Mouse (Mus musculus): ENCODE results near the gene Neurod2.
A peak's percentile ranks its signal among the peaks of the same experiment; 100 is the strongest.

Neurod2 gene

GRCm38 (mm10) chr11:98329081-98329959 is at the start of gene Neurod2:
Neurod2 (minus strand) TSS chr11:98329648.
- no peak for DNase-seq

GRCm38 (mm10) chr11:98377787-98378186 is 48.3 kb upstream of the Neurod2 start:
- no peak for DNase-seq

DNA sequence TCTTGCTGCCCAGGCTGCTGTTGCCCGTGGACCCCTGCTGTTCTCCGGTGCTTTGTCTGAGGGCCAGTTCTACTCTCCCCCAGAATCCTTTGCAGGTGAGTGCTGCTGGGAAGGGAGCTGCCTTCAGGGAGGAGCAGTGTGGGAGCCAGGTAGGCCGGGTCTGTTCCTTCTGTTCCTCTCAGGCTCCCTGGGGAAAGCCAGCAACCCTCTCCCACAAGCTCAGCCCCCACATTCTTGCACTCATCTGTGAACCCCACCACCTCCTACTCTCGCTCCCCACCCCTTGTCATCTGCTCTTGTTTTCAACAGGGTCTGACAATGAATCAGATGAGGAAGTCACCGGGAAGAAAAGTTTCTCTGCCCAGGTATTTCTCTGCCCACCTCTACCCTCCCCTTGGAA is 47.3 kb upstream of the Neurod2 start:
- no peak for DNase-seq

- no peak for DNase-seq
These were observed 44.8 kb upstream of the Neurod2 start for GRCm38 (mm10) chr11:98374266-98374665.

DNA sequence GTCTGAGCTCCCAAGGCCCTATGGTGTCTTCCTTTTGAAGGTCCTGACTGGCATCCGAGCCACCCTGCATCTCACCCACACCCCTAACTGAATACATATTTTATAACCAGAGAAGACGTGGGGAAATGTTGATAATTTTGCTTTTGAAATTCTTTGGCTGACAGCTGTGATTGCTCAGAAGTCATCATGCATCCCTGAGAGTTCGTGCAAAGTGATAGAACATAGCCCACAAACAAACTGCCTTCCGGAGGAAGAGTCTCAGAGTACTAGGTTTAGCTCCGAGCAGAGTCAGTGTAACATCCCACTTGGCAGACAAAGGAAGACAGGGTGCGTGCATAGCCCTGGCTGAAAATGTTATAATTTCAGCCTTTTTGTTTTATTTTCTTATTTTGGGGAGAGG is 43.8 kb upstream of the Neurod2 start:
- no peak for DNase-seq

DNA sequence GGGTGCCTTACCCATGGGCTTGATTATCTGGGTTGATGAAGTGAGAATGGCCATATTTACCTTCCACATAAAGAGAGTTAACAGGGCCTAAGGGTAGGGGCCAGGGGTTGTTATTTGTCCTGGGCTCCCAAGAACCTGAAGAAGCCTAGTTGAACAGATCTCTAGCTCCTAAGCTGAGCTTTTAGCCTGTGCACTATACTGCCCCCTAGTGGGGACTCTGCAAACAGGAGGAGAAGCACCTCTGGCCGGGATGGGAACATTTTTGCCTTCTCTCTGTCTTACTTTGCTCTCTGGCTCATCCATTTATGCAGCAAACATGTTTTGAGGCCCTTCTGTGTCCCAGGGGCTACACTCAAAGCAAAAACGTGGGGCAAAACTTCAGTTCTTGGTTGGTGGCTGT is 43.0 kb upstream of the Neurod2 start:
- peak; percentile 83 for DNase-seq

- DNase-seq = no peak
These were observed 42.2 kb upstream of the Neurod2 start for GRCm38 (mm10) chr11:98371556-98372240.

- no peak for DNase-seq
These were observed 41.1 kb upstream of the Neurod2 start for GRCm38 (mm10) chr11:98370588-98370987.

DNA sequence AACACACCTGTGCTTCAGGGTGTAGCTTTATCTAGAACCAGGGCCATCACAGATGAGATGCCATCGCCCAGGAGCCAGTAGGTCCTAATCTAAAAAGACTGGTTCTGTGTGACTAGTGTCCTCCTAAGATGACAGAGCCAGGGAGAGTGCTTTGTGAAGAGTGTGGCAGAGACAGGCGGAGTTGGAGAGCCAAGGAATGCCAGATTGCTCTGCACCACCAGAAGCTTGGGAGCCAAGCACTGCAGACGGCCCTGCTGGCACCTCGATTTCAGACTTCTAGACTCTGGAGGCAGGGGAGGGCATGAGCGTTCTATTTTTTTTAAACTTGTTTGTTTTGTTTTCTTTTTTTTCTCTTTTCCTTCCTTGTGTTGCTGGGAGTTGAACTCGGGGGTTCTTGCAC is 39.9 kb upstream of the Neurod2 start:
- no peak for DNase-seq

DNA sequence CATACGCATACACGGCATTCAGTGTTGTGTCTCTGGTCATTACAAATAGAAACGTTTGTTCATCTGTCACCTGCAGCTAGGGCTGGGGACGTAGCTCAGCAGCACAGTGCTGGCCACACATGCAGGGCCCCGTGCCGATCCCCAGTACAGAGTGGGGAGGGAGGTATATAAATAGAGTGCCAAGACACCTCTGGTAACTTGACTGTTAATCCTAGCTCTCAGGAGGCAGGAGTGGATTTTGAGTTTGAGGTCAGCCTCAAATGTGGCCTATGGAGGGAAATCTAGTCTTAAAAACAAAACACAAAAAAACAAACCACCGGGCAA is 38.4 kb upstream of the Neurod2 start:
- DNase-seq = no peak

- peak; percentile 71 for DNase-seq
These were observed 37.9 kb upstream of the Neurod2 start for GRCm38 (mm10) chr11:98367171-98367862.

DNA sequence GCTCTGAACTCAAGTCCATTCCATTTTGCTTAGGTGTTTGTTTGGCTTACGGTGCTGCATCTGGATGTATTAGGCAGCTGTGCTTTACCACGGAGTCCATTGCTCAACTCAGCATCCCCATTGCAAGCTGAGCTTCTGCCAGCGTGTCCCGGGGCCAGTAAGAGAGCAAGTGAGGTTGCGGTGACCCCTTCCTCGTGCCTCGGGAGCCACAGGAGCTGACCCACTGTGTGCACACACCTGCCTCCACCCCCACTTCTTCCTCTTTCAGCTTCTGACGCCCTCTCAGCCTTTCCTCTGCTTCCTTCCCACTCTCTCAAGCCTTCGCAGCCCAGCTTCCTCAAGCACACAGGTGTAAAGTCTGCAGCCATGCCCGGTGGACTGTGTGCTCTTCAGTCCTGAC is 36.8 kb upstream of the Neurod2 start:
- peak; percentile 38 for DNase-seq

GRCm38 (mm10) chr11:98364410-98364809 is 35.0 kb upstream of the Neurod2 start:
- no peak for DNase-seq

GRCm38 (mm10) chr11:98363817-98364216 is 34.4 kb upstream of the Neurod2 start:
- DNase-seq = no peak

- DNase-seq = no peak
These were observed 31.5 kb upstream of the Neurod2 start for GRCm38 (mm10) chr11:98360866-98361521.

DNA sequence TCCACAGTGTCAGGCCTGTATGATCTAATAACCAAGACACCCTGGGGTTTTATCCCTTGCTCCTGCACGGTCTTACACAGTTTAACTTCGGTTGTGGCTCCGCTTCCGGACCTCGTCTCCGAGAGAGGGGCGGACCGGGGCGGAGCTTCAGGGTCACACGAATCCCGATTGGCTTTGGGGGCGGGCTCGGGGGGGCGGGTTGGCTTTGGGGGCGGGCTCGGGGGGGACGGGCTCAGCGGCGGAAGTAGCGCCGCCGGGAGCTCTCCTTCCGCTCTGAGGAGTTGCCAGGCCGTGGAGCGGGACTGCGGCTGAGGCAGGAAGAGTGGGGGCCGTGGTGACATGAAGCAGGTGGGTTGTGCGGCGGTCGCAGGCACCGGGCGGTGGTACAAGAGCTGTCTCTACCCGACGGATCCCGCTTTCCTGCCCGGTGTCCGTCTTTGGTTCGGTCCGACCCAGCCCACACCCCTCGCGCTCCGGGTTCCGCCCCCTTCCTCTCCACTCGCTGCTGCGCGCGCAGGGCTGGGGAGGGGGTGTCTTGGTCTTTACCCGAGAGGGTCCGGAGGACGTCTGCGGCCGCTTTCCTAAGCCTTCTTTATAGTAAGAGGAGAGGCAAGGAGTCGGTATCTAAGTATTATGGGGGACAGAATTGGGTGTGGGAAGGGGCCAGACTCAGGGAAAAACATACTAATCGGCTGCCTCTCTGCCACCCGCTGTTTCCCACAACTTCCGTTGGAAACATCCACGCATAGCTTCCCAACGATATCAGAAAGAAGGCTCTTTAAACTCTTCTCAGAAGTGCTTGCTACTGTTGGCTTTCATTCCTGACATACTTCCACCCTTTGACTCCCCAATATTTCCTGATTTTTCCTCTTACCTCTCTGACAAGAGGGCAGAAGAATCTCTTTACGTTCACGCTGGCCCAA is 29.0 kb upstream of the Neurod2 start, which contains the start of gene Stard3:
TSS of gene Stard3 (plus strand) at position 208 of the 923 bp plus-strand sequence.
- peak; percentile 97 for DNase-seq

DNA sequence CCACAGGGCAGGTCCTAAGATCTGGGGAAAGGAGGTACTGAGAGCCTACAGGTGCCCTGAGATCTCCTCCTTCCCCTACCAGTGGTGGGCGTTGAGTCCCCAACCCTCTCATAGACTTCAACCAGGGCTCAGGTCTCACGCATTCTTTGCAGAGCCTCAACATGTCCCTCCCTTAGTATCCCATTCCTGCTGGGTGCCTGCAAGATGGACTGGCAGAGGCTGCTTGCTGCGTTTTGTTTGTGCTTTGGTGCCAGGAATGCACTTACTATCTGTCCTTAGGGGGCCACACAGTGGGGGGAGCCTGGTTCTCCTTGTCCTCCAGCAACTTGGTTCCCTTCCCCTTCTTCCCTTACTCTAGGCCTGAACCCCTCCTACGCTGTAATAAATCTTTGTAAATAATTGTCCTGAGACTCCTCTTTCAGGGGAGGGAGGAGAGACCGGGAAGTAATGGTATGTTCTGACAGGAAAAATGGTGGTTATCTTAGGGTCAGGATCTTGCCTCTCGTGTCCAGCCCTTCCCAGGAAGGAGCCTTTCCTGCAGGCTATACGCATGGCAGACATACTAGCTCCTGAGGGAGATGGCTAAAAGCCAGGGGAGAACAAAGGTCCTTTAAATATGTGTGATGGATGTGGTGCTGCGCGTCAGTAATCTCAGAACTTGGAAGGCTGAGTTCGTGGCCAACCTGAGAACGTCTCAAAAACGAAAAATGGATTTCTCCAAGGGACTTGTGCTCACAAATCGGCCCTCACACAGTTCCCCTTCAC is 28.1 kb upstream of the Neurod2 start:
- peak; percentile 22 for DNase-seq

- no peak for DNase-seq
These were observed 27.4 kb upstream of the Neurod2 start for GRCm38 (mm10) chr11:98356625-98357394.

DNA sequence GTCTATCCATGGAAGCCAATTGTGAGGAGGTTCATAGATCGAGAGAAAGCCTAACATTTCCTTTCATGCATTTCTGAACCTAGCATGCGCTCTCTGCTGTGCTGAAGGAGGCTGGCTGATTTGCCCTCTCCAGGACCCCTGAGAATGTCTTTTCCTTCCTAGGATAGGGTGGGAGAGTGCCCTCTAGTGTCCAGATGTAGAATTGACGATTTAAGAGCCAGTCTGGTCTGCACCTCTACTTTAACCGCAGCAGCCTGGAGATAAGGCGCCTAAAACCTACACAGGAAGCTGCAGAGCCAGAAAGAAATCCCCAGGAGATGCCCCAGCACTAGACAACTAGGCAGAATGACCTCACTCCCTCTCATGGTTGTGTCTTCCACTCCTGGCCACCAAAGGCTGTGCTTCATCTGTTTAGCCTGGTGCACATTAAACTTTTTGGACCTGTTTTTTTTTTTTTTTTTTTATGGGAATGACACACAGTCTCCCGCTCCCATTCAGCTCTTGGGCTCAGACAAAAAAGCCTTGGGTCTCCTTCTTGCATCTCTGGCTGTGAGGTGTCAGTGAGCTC is 26.4 kb upstream of the Neurod2 start:
- DNase-seq = peak; percentile 61

- no peak for DNase-seq
These were observed 25.0 kb upstream of the Neurod2 start for GRCm38 (mm10) chr11:98354445-98354844.
